13 mouse cellular contexts compared by ENCODE assay signal in genomic region chr10:25601471-25601870, GRCm38 (mm10).
"Had no signal": no experiment of that assay in that cellular context is flagged by ENCODE, and none has a peak within 500 bp of the region (broad histone marks: within the 10 kb centered on the region; RNA-seq: fewer than 3 reads in every experiment).

No protein-coding gene starts in this region.

- DNase-seq: layer of hippocampus, postnatal 36 days; left cerebral cortex, postnatal 4 days; liver; liver, embryonic 13.5 days; liver, postnatal 0 days; lung, adult 18-20 months; lung, adult 2 months; lung, embryonic 14.5 days; lung, postnatal 10 days; lung, postnatal 14 days; lung, postnatal 36 days; lung, postnatal 4 days; midbrain, embryonic 14.5 days had no signal
